Mouse (Mus musculus) cerebellum, postnatal 25 days (tissue): ENCODE results near the gene Tnnc2.

Source experiments
- DNase-seq, 2 experiments: peaks; one replicate each; pipeline ENCODE4 v3.0.0; 2021; ENCODE audit warnings: mixed read lengths in 2 of 2

Gene Tnnc2

GRCm38 (mm10) chr2:164794293-164794692 lies 14.5 kb upstream of the Tnnc2 start:
- DNase-seq, result peak; percentile 85 to 94

- DNase-seq, result no peak
These were observed 14.0 kb upstream of the Tnnc2 start for GRCm38 (mm10) chr2:164793772-164794171.

GRCm38 (mm10) chr2:164793236-164793635 lies 13.5 kb upstream of the Tnnc2 start:
- DNase-seq, result peak; percentile 78 to 85

GRCm38 (mm10) chr2:164792400-164793190 lies 12.8 kb upstream of the Tnnc2 start:
- peak in 1 of 2 experiments; percentile 12 for DNase-seq

GRCm38 (mm10) chr2:164791841-164792261 lies 12.1 kb upstream of the Tnnc2 start:
- peak; percentile 69 for DNase-seq

GRCm38 (mm10) chr2:164790451-164790850 lies 10.7 kb upstream of the Tnnc2 start:
- no peak for DNase-seq

- DNase-seq, result no peak
These were observed 8.6 kb upstream of the Tnnc2 start for GRCm38 (mm10) chr2:164788411-164788810.

- DNase-seq, result no peak
These were observed 8.0 kb upstream of the Tnnc2 start for GRCm38 (mm10) chr2:164787779-164788178.

GRCm38 (mm10) chr2:164787032-164787431 lies 7.3 kb upstream of the Tnnc2 start:
- DNase-seq, result no peak

- DNase-seq, result peak in 1 of 2 experiments; percentile 45
These were observed 6.7 kb upstream of the Tnnc2 start for GRCm38 (mm10) chr2:164786388-164786885.

- peak; percentile 91 to 94 for DNase-seq
These were observed 6.0 kb upstream of the Tnnc2 start, which contains the start of gene Snx21 for GRCm38 (mm10) chr2:164785481-164786387. TSS of gene Snx21 (plus strand) at chr2:164785823.

- no peak for DNase-seq
These were observed 5.2 kb upstream of the Tnnc2 start for GRCm38 (mm10) chr2:164784869-164785420.

GRCm38 (mm10) chr2:164783926-164784581 lies 4.3 kb upstream of the Tnnc2 start:
- DNase-seq, result no peak

- no peak for DNase-seq
These were observed 2.1 kb upstream of the Tnnc2 start for GRCm38 (mm10) chr2:164781876-164782275.

- DNase-seq, result peak; percentile 40 to 59
These were observed 958 bp downstream of the Tnnc2 start for GRCm38 (mm10) chr2:164778809-164779208.

GRCm38 (mm10) chr2:164778015-164778287 lies 1.8 kb downstream of the Tnnc2 start:
- no peak for DNase-seq

GRCm38 (mm10) chr2:164777246-164778014 lies 2.3 kb downstream of the Tnnc2 start:
- no peak for DNase-seq

GRCm38 (mm10) chr2:164776801-164777200 lies 3.0 kb downstream of the Tnnc2 start:
- DNase-seq, result no peak

GRCm38 (mm10) chr2:164776130-164776529 lies 3.6 kb downstream of the Tnnc2 start:
- DNase-seq, result no peak

GRCm38 (mm10) chr2:164773989-164774364 lies 5.8 kb downstream of the Tnnc2 start:
- no peak for DNase-seq

GRCm38 (mm10) chr2:164773229-164773988 lies 6.4 kb downstream of the Tnnc2 start:
- no peak for DNase-seq
